Mouse (Mus musculus): ENCODE results near the gene Ccdc6. TPM values are rescaled to one million over a fixed set of nuclear protein-coding genes. Genes with fewer than 3 reads are reported as not detected.
"Not testable (repeated sequence)": the region's sequence is repeated elsewhere in the genome, so short reads cannot be mapped to it uniquely, and the experiment has no call there.

The Ccdc6 gene
- total and polyA plus RNA-seq, 3 experiments = 21.1 to 93.8 (median 22.2) TPM

- Histone ChIP-seq H3K4me3 (ENCODE audit: low read depth, low read length) (no peak within 1 kb of the TSS), H3K4me1 (ENCODE audit: insufficient read depth, low read depth, low read length) (no peaks in the 10 kb centered on the region), H3K27me3 (ENCODE audit: insufficient read depth, low read length) (no peaks in the 10 kb centered on the region), H3K9me3 (replicated peaks) (peaks cover 14% of the 10 kb centered on the region), H3K36me3 (replicated peaks) (no peaks in the 10 kb centered on the region)
- no peak for DNase-seq (ENCODE audit: low spot score)
- no peak for TF ChIP-seq CTCF (IDR thresholded peaks at IDR 0.05; ENCODE audit: low read depth, low read length)
- TF ChIP-seq POLR2AphosphoS5 (IDR thresholded peaks at IDR 0.05; ENCODE audit: insufficient replicate concordance, low read depth, low read length) = no peak
- no peak for TF ChIP-seq GATA1 (IDR thresholded peaks at IDR 0.05; ENCODE audit: borderline replicate concordance, low read length)
- no peak for TF ChIP-seq TAL1 (conservative IDR thresholded peaks at IDR 0.05; ENCODE audit: low read depth, low read length)
- TF ChIP-seq GATA2 (IDR thresholded peaks at IDR 0.05; ENCODE audit: borderline replicate concordance, low read depth, low read length) = no peak
- ATAC-seq (ENCODE audit: extremely low read depth, insufficient number of reproducible peaks, low FRiP score, poor library complexity, severe bottlenecking) = no peak
Measured at GRCm38 (mm10) chr10:70204505-70205399, 107.8 kb downstream of the Ccdc6 start, which contains the start of gene Mrln. Gene Mrln (plus strand): TSS chr10:70204664.

- Histone ChIP-seq H3K9me3 (replicated peaks) (peaks cover 26% of the 10 kb centered on the region), H3K27me3 (ENCODE audit: insufficient read depth, low read length) (no peaks in the 10 kb centered on the region), H3K36me3 (replicated peaks) (no peaks in the 10 kb centered on the region), H3K4me1 (ENCODE audit: insufficient read depth, low read depth, low read length) (no peaks in the 10 kb centered on the region), H3K4me3 (ENCODE audit: low read depth, low read length) (no peak overlapping the region)
- TF ChIP-seq TAL1 (conservative IDR thresholded peaks at IDR 0.05; ENCODE audit: low read depth, low read length) = no peak
- TF ChIP-seq GATA1 (IDR thresholded peaks at IDR 0.05; ENCODE audit: borderline replicate concordance, low read length) = no peak
- TF ChIP-seq CTCF (IDR thresholded peaks at IDR 0.05; ENCODE audit: low read depth, low read length) = no peak
- no peak for TF ChIP-seq GATA2 (IDR thresholded peaks at IDR 0.05; ENCODE audit: borderline replicate concordance, low read depth, low read length)
- no peak for TF ChIP-seq POLR2AphosphoS5 (IDR thresholded peaks at IDR 0.05; ENCODE audit: insufficient replicate concordance, low read depth, low read length)
- ATAC-seq (ENCODE audit: extremely low read depth, insufficient number of reproducible peaks, low FRiP score, poor library complexity, severe bottlenecking) (no peak), DNase-seq (ENCODE audit: low spot score) (no peak)
Measured at GRCm38 (mm10) chr10:70211281-70211680, 114.4 kb downstream of the Ccdc6 start.

GRCm38 (mm10) chr10:70220971-70221370 lies 124.0 kb downstream of the Ccdc6 start:
- Histone ChIP-seq H3K4me3 (ENCODE audit: low read depth, low read length) (no peak overlapping the region), H3K27me3 (ENCODE audit: insufficient read depth, low read length) (no peaks in the 10 kb centered on the region), H3K9me3 (replicated peaks) (peaks cover 24% of the 10 kb centered on the region), H3K4me1 (ENCODE audit: insufficient read depth, low read depth, low read length) (no peaks in the 10 kb centered on the region), H3K36me3 (replicated peaks) (no peaks in the 10 kb centered on the region)
- no peak for ATAC-seq (ENCODE audit: extremely low read depth, insufficient number of reproducible peaks, low FRiP score, poor library complexity, severe bottlenecking)
- no peak for DNase-seq (ENCODE audit: low spot score)
- TF ChIP-seq GATA1 (IDR thresholded peaks at IDR 0.05; ENCODE audit: borderline replicate concordance, low read length) = no peak
- TF ChIP-seq CTCF (IDR thresholded peaks at IDR 0.05; ENCODE audit: low read depth, low read length) = no peak
- no peak for TF ChIP-seq TAL1 (conservative IDR thresholded peaks at IDR 0.05; ENCODE audit: low read depth, low read length)
- TF ChIP-seq GATA2 (IDR thresholded peaks at IDR 0.05; ENCODE audit: borderline replicate concordance, low read depth, low read length) = no peak
- TF ChIP-seq POLR2AphosphoS5 (IDR thresholded peaks at IDR 0.05; ENCODE audit: insufficient replicate concordance, low read depth, low read length) = no peak

DNA sequence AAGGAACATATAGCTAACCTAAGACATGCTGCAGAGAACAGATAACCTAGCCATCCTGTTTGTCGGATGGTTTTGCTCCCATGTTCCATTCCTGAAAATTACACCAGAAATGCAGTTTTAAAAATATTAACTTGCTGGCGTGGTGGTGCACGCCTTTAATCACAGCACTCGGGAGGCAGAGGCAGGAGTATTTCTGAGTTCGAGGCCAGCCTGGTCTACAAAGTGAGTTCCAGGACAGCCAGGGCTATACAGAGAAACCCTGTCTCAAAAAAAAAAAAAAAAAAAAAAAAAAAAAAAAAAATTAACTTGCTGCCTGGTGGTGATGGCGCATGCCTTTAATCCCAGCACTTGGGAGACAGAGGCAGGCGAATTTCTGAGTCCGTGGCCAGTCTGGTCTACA lies 125.3 kb downstream of the Ccdc6 start:
- peaks cover 20% of the 10 kb centered on the region for H3K9me3 ChIP-seq (replicated peaks)
- not testable (repeated sequence) for H3K36me3 ChIP-seq (replicated peaks); ATAC-seq (ENCODE audit: extremely low read depth, insufficient number of reproducible peaks, low FRiP score, poor library complexity, severe bottlenecking); DNase-seq (ENCODE audit: low spot score); H3K4me3 ChIP-seq (ENCODE audit: low read depth, low read length); H3K4me1 ChIP-seq (ENCODE audit: insufficient read depth, low read depth, low read length); H3K27me3 ChIP-seq (ENCODE audit: insufficient read depth, low read length)

- Histone ChIP-seq H3K4me3 (ENCODE audit: low read depth, low read length) (no peak overlapping the region), H3K4me1 (ENCODE audit: insufficient read depth, low read depth, low read length) (no peaks in the 10 kb centered on the region), H3K9me3 (replicated peaks) (peaks cover 15% of the 10 kb centered on the region), H3K27me3 (ENCODE audit: insufficient read depth, low read length) (no peaks in the 10 kb centered on the region), H3K36me3 (replicated peaks) (no peaks in the 10 kb centered on the region)
- ATAC-seq (ENCODE audit: extremely low read depth, insufficient number of reproducible peaks, low FRiP score, poor library complexity, severe bottlenecking) = no peak
- no peak for DNase-seq (ENCODE audit: low spot score)
- TF ChIP-seq TAL1 (conservative IDR thresholded peaks at IDR 0.05; ENCODE audit: low read depth, low read length) (no peak), CTCF (IDR thresholded peaks at IDR 0.05; ENCODE audit: low read depth, low read length) (no peak), GATA2 (IDR thresholded peaks at IDR 0.05; ENCODE audit: borderline replicate concordance, low read depth, low read length) (no peak), GATA1 (IDR thresholded peaks at IDR 0.05; ENCODE audit: borderline replicate concordance, low read length) (no peak), POLR2AphosphoS5 (IDR thresholded peaks at IDR 0.05; ENCODE audit: insufficient replicate concordance, low read depth, low read length) (no peak)
Measured at GRCm38 (mm10) chr10:70224571-70224970, 127.7 kb downstream of the Ccdc6 start.

DNA sequence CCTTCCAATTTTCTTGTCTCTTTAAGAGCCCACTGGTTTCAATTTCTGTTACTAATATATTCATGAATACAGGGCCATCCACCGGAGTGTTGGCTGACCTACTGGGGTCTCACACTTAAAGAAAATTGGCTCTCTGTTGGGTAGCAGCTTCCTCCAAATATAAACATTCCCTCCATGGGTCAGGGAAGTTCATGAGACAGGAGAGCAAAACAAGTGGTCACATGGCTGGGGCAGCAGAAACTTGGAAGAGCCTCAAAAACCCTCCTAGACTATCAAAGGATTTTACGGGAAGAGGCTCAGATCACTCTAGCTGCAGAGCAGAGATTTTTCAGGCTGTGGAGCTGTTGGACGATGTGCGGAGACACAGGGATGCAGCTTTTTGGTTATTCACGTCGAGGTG lies 128.8 kb downstream of the Ccdc6 start:
- H3K4me1 ChIP-seq (ENCODE audit: insufficient read depth, low read depth, low read length) = no peaks in the 10 kb centered on the region
- no peak for DNase-seq (ENCODE audit: low spot score)
- H3K27me3 ChIP-seq (ENCODE audit: insufficient read depth, low read length) = no peaks in the 10 kb centered on the region
- no peaks in the 10 kb centered on the region for H3K36me3 ChIP-seq (replicated peaks)
- no peak for ATAC-seq (ENCODE audit: extremely low read depth, insufficient number of reproducible peaks, low FRiP score, poor library complexity, severe bottlenecking)
- H3K4me3 ChIP-seq (ENCODE audit: low read depth, low read length) = no peak overlapping the region
- no peak for TF ChIP-seq GATA2 (IDR thresholded peaks at IDR 0.05; ENCODE audit: borderline replicate concordance, low read depth, low read length)
- no peak for TF ChIP-seq GATA1 (IDR thresholded peaks at IDR 0.05; ENCODE audit: borderline replicate concordance, low read length)
- TF ChIP-seq TAL1 (conservative IDR thresholded peaks at IDR 0.05; ENCODE audit: low read depth, low read length) = no peak
- no peak for TF ChIP-seq CTCF (IDR thresholded peaks at IDR 0.05; ENCODE audit: low read depth, low read length)
- TF ChIP-seq POLR2AphosphoS5 (IDR thresholded peaks at IDR 0.05; ENCODE audit: insufficient replicate concordance, low read depth, low read length) = no peak
- peaks cover 17% of the 10 kb centered on the region for H3K9me3 ChIP-seq (replicated peaks)
